Mouse (Mus musculus): ENCODE measurements around the gene Rbl2.

Rbl2 gene

DNA sequence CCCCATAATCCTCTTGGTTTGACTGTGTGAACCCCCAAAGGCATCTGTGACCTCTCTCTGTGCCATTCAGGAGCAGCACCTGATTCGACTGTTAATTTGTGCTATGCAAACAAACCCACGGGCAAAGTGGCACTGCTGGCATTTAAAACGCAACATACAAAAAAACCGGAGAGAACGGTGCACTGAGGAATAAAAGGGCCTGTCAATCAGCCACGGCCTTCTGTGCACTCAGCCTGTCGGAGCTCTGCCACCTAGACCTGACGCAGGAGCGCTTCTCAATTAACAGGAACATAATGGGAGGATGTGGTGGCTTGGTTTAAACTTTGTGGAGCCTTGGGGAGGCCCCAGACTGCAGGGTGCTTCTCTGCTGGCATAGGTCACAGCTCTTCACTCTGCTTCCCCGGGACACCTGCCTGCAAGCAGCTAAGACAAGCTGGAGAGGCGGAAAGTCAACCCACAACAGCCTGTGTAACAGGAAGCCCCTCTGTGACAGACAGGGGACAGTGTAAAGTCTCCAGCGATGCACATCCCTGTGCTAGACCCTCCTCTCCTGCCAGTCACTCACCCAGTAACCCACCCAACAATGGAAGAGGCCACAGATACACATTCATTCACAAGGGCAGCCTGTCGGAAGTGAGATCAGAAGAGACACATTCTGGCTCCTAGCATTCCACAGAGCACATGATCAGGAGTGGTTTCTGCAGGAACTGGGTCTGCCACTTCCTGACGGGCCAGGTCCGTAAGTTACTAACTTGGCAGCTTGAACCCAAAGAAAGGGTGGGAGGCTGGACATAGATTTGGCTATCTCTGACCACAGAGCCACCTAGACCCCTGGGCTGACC is 90.3 kb downstream of the Rbl2 start:
- in situ Hi-C loops (cut with MboI, MseI), result no loop called here

DNA sequence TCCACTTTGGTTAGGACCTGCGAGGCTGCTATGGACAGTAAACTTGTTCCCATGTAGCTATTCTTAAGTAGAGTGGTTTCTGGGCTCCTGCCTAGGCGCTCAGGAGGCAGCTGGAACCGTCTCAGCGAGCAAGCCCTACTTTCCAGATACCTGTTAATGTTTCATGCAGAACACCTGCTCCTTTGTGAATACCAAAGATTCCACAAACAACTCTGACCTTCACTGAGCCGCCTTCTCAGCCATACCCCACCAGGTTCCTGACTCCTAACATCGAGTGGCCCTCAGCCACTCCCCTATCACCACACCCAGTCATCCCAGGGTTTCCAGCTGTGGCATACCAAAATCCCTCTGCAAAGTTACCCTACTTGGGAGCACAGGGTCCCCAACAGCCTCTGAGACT is 100.3 kb downstream of the Rbl2 start:
- in situ Hi-C loops (cut with MboI, MseI), result loop anchor here (5.0 to 10.0 kb wide), 2 partner anchors 265 to 792 kb away; no protein-coding TSS in a partner anchor

DNA sequence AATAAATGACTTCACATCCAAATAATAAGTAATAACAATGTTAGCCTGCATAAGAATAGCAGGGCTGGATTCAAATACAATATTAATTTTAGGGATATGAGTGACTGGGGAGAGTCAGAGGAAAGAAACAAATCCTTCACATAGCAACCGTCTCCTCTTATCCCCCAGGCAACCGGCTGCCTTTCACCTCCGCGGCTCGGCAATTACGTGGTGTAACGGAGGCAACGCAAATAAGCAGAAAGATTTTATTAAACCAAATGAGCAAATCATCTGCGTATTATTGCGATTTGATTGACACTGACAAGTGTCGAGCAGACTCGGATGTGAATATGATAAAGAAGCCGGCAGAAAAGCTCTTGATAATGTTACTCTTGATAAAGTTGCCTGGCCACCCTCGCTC is 101.1 kb downstream of the Rbl2 start:
- in situ Hi-C loops (cut with MboI, MseI), result loop anchor here (5.0 to 10.0 kb wide), 2 partner anchors 264 to 791 kb away; no protein-coding TSS in a partner anchor

DNA sequence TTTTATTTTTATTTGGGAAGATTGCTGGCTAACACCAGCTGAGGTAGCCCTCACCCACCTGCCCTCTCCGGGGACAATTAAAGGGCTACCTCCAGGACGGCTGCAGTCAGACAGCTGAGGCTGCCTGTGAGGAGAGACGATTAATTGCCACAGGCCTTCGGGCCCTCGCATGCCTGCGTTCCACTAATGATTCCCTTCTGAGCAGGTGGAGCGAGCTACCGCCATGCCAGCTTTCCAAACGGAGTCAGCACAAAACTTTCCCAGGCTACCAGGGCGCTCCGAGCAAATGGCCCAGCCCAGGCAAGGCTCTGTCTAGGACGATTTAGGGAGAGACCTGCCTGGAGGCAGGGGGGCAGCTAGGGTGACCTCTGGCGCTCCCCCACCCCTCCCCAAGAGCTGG is 101.7 kb downstream of the Rbl2 start:
- in situ Hi-C loops (cut with MboI, MseI), result loop anchor here (5.0 to 10.0 kb wide), 2 partner anchors 263 to 791 kb away; no protein-coding TSS in a partner anchor
